Mouse (Mus musculus): ENCODE results near the gene Pet100. TPM values are rescaled to one million over a fixed set of nuclear protein-coding genes. Genes with fewer than 3 reads are reported as not detected.
"Not testable (repeated sequence)": the region's sequence is repeated elsewhere in the genome, so short reads cannot be mapped to it uniquely, and the experiment has no call there.

Gene Pet100
- polyA plus RNA-seq (2012; ENCODE audit: insufficient read depth, low replicate concordance): 58.2 and 85.9 TPM in 2 replicates

GRCm38 (mm10) chr8:3621199-3621970 lies at the start of gene Pet100, which contains the start of gene Xab2:
Pet100 (plus strand) TSS chr8:3621548.
Xab2 (minus strand) TSS chr8:3621316.
- Histone ChIP-seq H3K27me3 (replicated peaks) (no peaks in the 10 kb centered on the region), H3K4me3 (replicated peaks) (peak within 1 kb of the TSS; percentile 98), H3K9me3 (no peaks in the 10 kb centered on the region), H3K36me3 (replicated peaks; ENCODE audit: low read length) (peaks cover 65% of the 10 kb centered on the region), H3K4me1 (peaks cover 43% of the 10 kb centered on the region)
- TF ChIP-seq GATA1 (IDR thresholded peaks at IDR 0.05; ENCODE audit: borderline replicate concordance, low read length): no peak
- TF ChIP-seq FLI1 (IDR thresholded peaks at IDR 0.05; ENCODE audit: low read length): peak; percentile 63; the same call in 1 of the 2 replicates

DNA sequence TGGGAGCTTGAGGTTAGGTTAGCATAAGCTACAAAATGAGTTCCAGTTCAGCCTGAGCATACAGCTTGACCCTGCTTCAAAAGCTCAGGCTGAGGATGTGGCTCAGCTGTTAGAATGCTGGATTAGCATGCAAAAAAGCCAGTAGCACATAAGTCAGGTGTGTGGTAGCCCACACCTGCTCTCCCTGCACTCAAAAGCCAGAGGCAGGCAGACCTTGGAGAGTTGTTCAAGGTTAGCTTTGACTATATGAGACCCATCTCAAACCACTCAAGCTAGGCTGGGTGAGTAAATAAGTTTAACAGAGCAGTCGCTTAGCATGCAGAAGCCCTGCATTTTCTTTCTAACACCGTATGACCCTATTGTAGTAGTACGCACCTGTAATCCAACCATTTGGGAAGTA lies 46.8 kb upstream of the Pet100 start:
- Histone ChIP-seq H3K4me1 (peaks cover 6% of the 10 kb centered on the region), H3K27me3 (replicated peaks) (peaks cover 16% of the 10 kb centered on the region), H3K9me3 (peaks cover 8% of the 10 kb centered on the region), H3K36me3 (replicated peaks; ENCODE audit: low read length) (no peaks in the 10 kb centered on the region), H3K4me3 (replicated peaks) (no peak overlapping the region)
- TF ChIP-seq FLI1 (IDR thresholded peaks at IDR 0.05; ENCODE audit: low read length) (no peak), GATA1 (IDR thresholded peaks at IDR 0.05; ENCODE audit: borderline replicate concordance, low read length) (no peak)

GRCm38 (mm10) chr8:3576211-3576960 lies 45.0 kb upstream of the Pet100 start:
- Histone ChIP-seq H3K9me3 (peaks cover 2% of the 10 kb centered on the region), H3K27me3 (replicated peaks) (peaks cover 27% of the 10 kb centered on the region), H3K4me3 (replicated peaks) (no peak overlapping the region), H3K4me1 (no peaks in the 10 kb centered on the region), H3K36me3 (replicated peaks; ENCODE audit: low read length) (no peaks in the 10 kb centered on the region)
- TF ChIP-seq GATA1 (IDR thresholded peaks at IDR 0.05; ENCODE audit: borderline replicate concordance, low read length) (no peak), FLI1 (IDR thresholded peaks at IDR 0.05; ENCODE audit: low read length) (no peak)

- Histone ChIP-seq H3K9me3 (no peaks in the 10 kb centered on the region), H3K4me3 (replicated peaks) (no peak overlapping the region), H3K36me3 (replicated peaks; ENCODE audit: low read length) (no peaks in the 10 kb centered on the region), H3K27me3 (replicated peaks) (peaks cover 16% of the 10 kb centered on the region), H3K4me1 (no peaks in the 10 kb centered on the region)
- TF ChIP-seq FLI1 (IDR thresholded peaks at IDR 0.05; ENCODE audit: low read length): no peak
These were observed 41.7 kb upstream of the Pet100 start for GRCm38 (mm10) chr8:3579390-3580364.

DNA sequence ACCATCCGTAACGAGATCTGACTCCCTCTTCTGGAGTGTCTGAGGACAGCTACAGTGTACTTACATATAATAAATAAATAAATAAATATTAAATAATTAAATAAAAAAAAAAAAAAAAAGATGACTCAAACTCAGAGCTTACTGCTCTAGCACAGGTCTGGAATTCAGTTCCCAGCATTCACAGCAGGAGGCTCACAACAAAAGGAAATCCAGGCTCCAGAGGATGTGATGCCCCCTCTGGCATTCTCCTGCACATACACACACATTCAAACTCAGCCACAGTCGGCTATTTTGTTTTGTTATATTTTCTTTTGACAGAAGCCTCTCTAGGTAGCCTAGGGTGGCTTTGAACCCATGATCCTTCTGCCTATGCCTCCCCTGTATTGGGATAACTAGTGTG lies 39.4 kb upstream of the Pet100 start:
- H3K9me3 ChIP-seq; H3K4me3 ChIP-seq (replicated peaks); H3K36me3 ChIP-seq (replicated peaks; ENCODE audit: low read length); H3K4me1 ChIP-seq: not testable (repeated sequence)
- peaks cover 27% of the 10 kb centered on the region for H3K27me3 ChIP-seq (replicated peaks)

GRCm38 (mm10) chr8:3586452-3586851 lies 34.9 kb upstream of the Pet100 start:
- H3K9me3 ChIP-seq: no peaks in the 10 kb centered on the region
- no peaks in the 10 kb centered on the region for H3K36me3 ChIP-seq (replicated peaks; ENCODE audit: low read length)
- no peak overlapping the region for H3K4me3 ChIP-seq (replicated peaks)
- H3K4me1 ChIP-seq: peaks cover 13% of the 10 kb centered on the region
- H3K27me3 ChIP-seq (replicated peaks): peaks cover 31% of the 10 kb centered on the region
- TF ChIP-seq FLI1 (IDR thresholded peaks at IDR 0.05; ENCODE audit: low read length) (no peak), GATA1 (IDR thresholded peaks at IDR 0.05; ENCODE audit: borderline replicate concordance, low read length) (no peak)

- Histone ChIP-seq H3K4me1 (peaks cover 13% of the 10 kb centered on the region), H3K27me3 (replicated peaks) (peaks cover 31% of the 10 kb centered on the region), H3K36me3 (replicated peaks; ENCODE audit: low read length) (no peaks in the 10 kb centered on the region), H3K9me3 (no peaks in the 10 kb centered on the region), H3K4me3 (replicated peaks) (peak within 1 kb of the TSS; percentile 90)
- TF ChIP-seq FLI1 (IDR thresholded peaks at IDR 0.05; ENCODE audit: low read length) (no peak), GATA1 (IDR thresholded peaks at IDR 0.05; ENCODE audit: borderline replicate concordance, low read length) (no peak)
These were observed 34.4 kb upstream of the Pet100 start, which contains the start of gene Camsap3 for GRCm38 (mm10) chr8:3586993-3587390. Camsap3 (plus strand) TSS chr8:3587293.

GRCm38 (mm10) chr8:3587391-3588257 lies 33.7 kb upstream of the Pet100 start:
- H3K4me3 ChIP-seq (replicated peaks): peak overlapping the region; percentile 90
- no peaks in the 10 kb centered on the region for H3K36me3 ChIP-seq (replicated peaks; ENCODE audit: low read length)
- H3K9me3 ChIP-seq: no peaks in the 10 kb centered on the region
- TF ChIP-seq GATA1 (IDR thresholded peaks at IDR 0.05; ENCODE audit: borderline replicate concordance, low read length): no peak
- no peak for TF ChIP-seq FLI1 (IDR thresholded peaks at IDR 0.05; ENCODE audit: low read length)
- peaks cover 13% of the 10 kb centered on the region for H3K4me1 ChIP-seq
- H3K27me3 ChIP-seq (replicated peaks): peaks cover 31% of the 10 kb centered on the region

DNA sequence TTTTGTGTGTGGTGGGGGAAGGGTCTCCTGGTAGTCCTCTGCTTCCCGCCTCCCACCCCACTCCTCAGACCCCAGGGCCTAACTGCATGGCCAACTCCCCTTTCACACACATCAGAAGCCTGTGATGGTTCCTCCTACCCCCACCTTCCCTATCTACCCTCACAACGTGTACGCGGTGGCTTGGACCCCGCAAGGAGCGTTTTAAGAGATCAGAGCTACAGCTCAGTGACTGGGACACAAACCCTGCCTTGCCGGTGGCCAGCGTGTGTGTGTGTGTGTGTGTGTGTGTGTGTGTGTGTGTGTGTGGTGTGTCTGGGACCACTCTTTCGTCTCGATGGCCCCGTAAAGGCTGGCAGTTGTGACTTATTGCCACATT lies 33.1 kb upstream of the Pet100 start:
- peaks cover 36% of the 10 kb centered on the region for H3K27me3 ChIP-seq (replicated peaks)
- peak overlapping the region; percentile 90 for H3K4me3 ChIP-seq (replicated peaks)
- TF ChIP-seq FLI1 (IDR thresholded peaks at IDR 0.05; ENCODE audit: low read length) (no peak), GATA1 (IDR thresholded peaks at IDR 0.05; ENCODE audit: borderline replicate concordance, low read length) (no peak)
- no peaks in the 10 kb centered on the region for H3K36me3 ChIP-seq (replicated peaks; ENCODE audit: low read length)
- H3K9me3 ChIP-seq: no peaks in the 10 kb centered on the region
- peaks cover 18% of the 10 kb centered on the region for H3K4me1 ChIP-seq
